Mouse (Mus musculus) lung, postnatal 0 days (tissue): ENCODE results near the gene Pdzk1ip1.

ENCODE experiments used
- CTCF ChIP-seq: IDR thresholded peaks from 2 replicates; pipeline ENCODE4 v1.5.1; 2016; ENCODE audit warnings: antibody characterized with exemption, mild to moderate bottlenecking
- EP300 ChIP-seq: IDR thresholded peaks from 2 replicates; pipeline ENCODE4 v1.6.1; 2016; ENCODE audit warnings: antibody characterized with exemption, mild to moderate bottlenecking, control low read depth

- TF ChIP-seq CTCF (no peak), EP300 (no peak)
These were observed 32.1 kb upstream of the Pdzk1ip1 start, which contains the start of gene Tal1 for GRCm38 (mm10) chr4:115056371-115056920.
